In genomic region chr5:5032847-5033246, GRCm38 (mm10) we compare ENCODE assay signal across 22 mouse cellular contexts.
DNase-seq lines count a peak whose midpoint lies in the region; ATAC-seq and TF ChIP-seq lines count a peak whose summit lies in the region.
"Had no signal": no experiment of that assay in that cellular context is flagged by ENCODE, and none has a peak within 500 bp of the region (broad histone marks: within the 10 kb centered on the region; RNA-seq: fewer than 3 reads in every experiment).

No protein-coding gene starts in this region.

- no peak overlapping the region for H3K9ac ChIP-seq in forebrain, embryonic 16.5 days (replicated peaks; ENCODE audit: low read depth, low read length)
- no peak overlapping the region for H3K9ac ChIP-seq in forebrain, embryonic 14.5 days (ENCODE audit: low read length)
- H3K9ac ChIP-seq in hindbrain, embryonic 12.5 days = no peak overlapping the region
- no peak overlapping the region for H3K9ac ChIP-seq in midbrain, embryonic 12.5 days (replicated peaks)
- H3K9ac ChIP-seq in neural tube, embryonic 13.5 days = no peak overlapping the region
- H3K9ac ChIP-seq: embryonic facial prominence, embryonic 12.5 days; intestine, embryonic 15.5 days; limb, embryonic 12.5 days; liver, embryonic 12.5 days; lung, embryonic 14.5 days had no signal

- H3K27me3 ChIP-seq in forebrain, embryonic 16.5 days (replicated peaks; ENCODE audit: control insufficient read depth, insufficient read depth, low read length) = no peaks in the 10 kb centered on the region
- H3K27me3 ChIP-seq in forebrain, embryonic 14.5 days (replicated peaks; ENCODE audit: control insufficient read depth, insufficient read depth, low read length) = no peaks in the 10 kb centered on the region
- H3K27me3 ChIP-seq in hindbrain, embryonic 12.5 days = no peaks in the 10 kb centered on the region
- H3K27me3 ChIP-seq in midbrain, embryonic 12.5 days = no peaks in the 10 kb centered on the region
- no peaks in the 10 kb centered on the region for H3K27me3 ChIP-seq in neural tube, embryonic 13.5 days
- H3K27me3 ChIP-seq in embryonic facial prominence, embryonic 10.5 days (replicated peaks; ENCODE audit: low read depth, poor library complexity, severe bottlenecking) = no peaks in the 10 kb centered on the region
- H3K27me3 ChIP-seq: embryonic facial prominence, embryonic 12.5 days; intestine, embryonic 15.5 days; limb, embryonic 12.5 days; liver, embryonic 12.5 days had no signal

- 0 out of 2 replicates have a peak, but pooled peaks have one; percentile 29 for ATAC-seq in forebrain, embryonic 16.5 days
- no peak for ATAC-seq in forebrain, embryonic 14.5 days
- peak; percentile 79 for ATAC-seq in hindbrain, embryonic 12.5 days (ENCODE audit: low FRiP score)
- peak; percentile 54; the same call in 1 of the 2 replicates for ATAC-seq in midbrain, embryonic 12.5 days (ENCODE audit: low FRiP score, low read depth)
- peak; percentile 68 for ATAC-seq in neural tube, embryonic 13.5 days (ENCODE audit: low read depth)
- ATAC-seq: intestine, embryonic 15.5 days; liver, embryonic 12.5 days had no signal

- no peak for TF ChIP-seq CTCF in layer of hippocampus, adult 2 months (conservative IDR thresholded peaks at IDR 0.05)

- no peaks in the 10 kb centered on the region for H3K9me3 ChIP-seq in forebrain, embryonic 16.5 days (ENCODE audit: control insufficient read depth, low read length)
- H3K9me3 ChIP-seq in forebrain, embryonic 14.5 days (replicated peaks; ENCODE audit: control insufficient read depth, low read length) = no peaks in the 10 kb centered on the region
- no peaks in the 10 kb centered on the region for H3K9me3 ChIP-seq in hindbrain, embryonic 12.5 days (replicated peaks)
- no peaks in the 10 kb centered on the region for H3K9me3 ChIP-seq in midbrain, embryonic 12.5 days
- H3K9me3 ChIP-seq in neural tube, embryonic 13.5 days = no peaks in the 10 kb centered on the region
- no peaks in the 10 kb centered on the region for H3K9me3 ChIP-seq in embryonic facial prominence, embryonic 10.5 days
- H3K9me3 ChIP-seq: embryonic facial prominence, embryonic 12.5 days; intestine, embryonic 15.5 days; limb, embryonic 12.5 days; liver, embryonic 12.5 days had no signal

- H3K4me1 ChIP-seq in forebrain, embryonic 16.5 days (replicated peaks; ENCODE audit: control insufficient read depth, insufficient read depth, low read length) = peaks cover 14% of the 10 kb centered on the region
- peaks cover 10% of the 10 kb centered on the region; the same call in 1 of the 2 replicates for H3K4me1 ChIP-seq in forebrain, embryonic 14.5 days (ENCODE audit: control insufficient read depth, insufficient read depth, low read length)
- peaks cover 6% of the 10 kb centered on the region for H3K4me1 ChIP-seq in hindbrain, embryonic 12.5 days
- H3K4me1 ChIP-seq in midbrain, embryonic 12.5 days = 0 out of 2 replicates have a peak, but pooled peaks cover 5% of the 10 kb centered on the region
- H3K4me1 ChIP-seq in neural tube, embryonic 13.5 days (replicated peaks) = peaks cover 24% of the 10 kb centered on the region
- no peaks in the 10 kb centered on the region for H3K4me1 ChIP-seq in embryonic facial prominence, embryonic 10.5 days
- H3K4me1 ChIP-seq: embryonic facial prominence, embryonic 12.5 days; intestine, embryonic 15.5 days; limb, embryonic 12.5 days; liver, embryonic 12.5 days had no signal

- no peaks in the 10 kb centered on the region for H3K36me3 ChIP-seq in forebrain, embryonic 16.5 days (ENCODE audit: control insufficient read depth, insufficient read depth)
- 0 out of 2 replicates have a peak, but pooled peaks cover 2% of the 10 kb centered on the region for H3K36me3 ChIP-seq in forebrain, embryonic 14.5 days (ENCODE audit: control insufficient read depth, insufficient read depth, low read length)
- no peaks in the 10 kb centered on the region for H3K36me3 ChIP-seq in hindbrain, embryonic 12.5 days
- no peaks in the 10 kb centered on the region for H3K36me3 ChIP-seq in midbrain, embryonic 12.5 days
- H3K36me3 ChIP-seq in neural tube, embryonic 13.5 days = no peaks in the 10 kb centered on the region
- no peaks in the 10 kb centered on the region for H3K36me3 ChIP-seq in embryonic facial prominence, embryonic 10.5 days (replicated peaks)
- H3K36me3 ChIP-seq: embryonic facial prominence, embryonic 12.5 days; intestine, embryonic 15.5 days; limb, embryonic 12.5 days; liver, embryonic 12.5 days had no signal

- H3K27ac ChIP-seq in forebrain, embryonic 16.5 days (ENCODE audit: low read length) = no peak overlapping the region
- H3K27ac ChIP-seq in forebrain, embryonic 14.5 days (ENCODE audit: low read depth, low read length) = no peak overlapping the region
- peak overlapping the region; percentile 68 for H3K27ac ChIP-seq in hindbrain, embryonic 12.5 days
- H3K27ac ChIP-seq in midbrain, embryonic 12.5 days (replicated peaks) = peak overlapping the region; percentile 46; the same call in 1 of the 2 replicates
- peak overlapping the region; percentile 70 for H3K27ac ChIP-seq in neural tube, embryonic 13.5 days (replicated peaks)
- H3K27ac ChIP-seq in layer of hippocampus, adult 2 months = no peak overlapping the region
- no peak overlapping the region for H3K27ac ChIP-seq in embryonic facial prominence, embryonic 10.5 days (replicated peaks)
- H3K27ac ChIP-seq: embryonic facial prominence, embryonic 12.5 days; intestine, embryonic 15.5 days; limb, embryonic 12.5 days; liver, embryonic 12.5 days had no signal

- no peak for DNase-seq in forebrain, embryonic 14.5 days (ENCODE audit: low spot score)
- DNase-seq in layer of hippocampus, adult 2 months (ENCODE audit: low spot score in 2 of 2) = no peak
- no peak for DNase-seq in spleen, postnatal 14 days (ENCODE audit: low spot score in 2 of 2)
- no peak for DNase-seq in embryonic facial prominence, embryonic 10.5 days (ENCODE audit: low spot score)
- DNase-seq: cerebellum, adult 18-20 months; gastrocnemius, postnatal 10 days; heart, adult 18-20 months; heart, postnatal 36 days; kidney, postnatal 36 days; layer of hippocampus, adult 9-11 months; lung, embryonic 14.5 days; lung, postnatal 4 days; right cerebral cortex, postnatal 4 days had no signal

- no peak overlapping the region for H3K4me3 ChIP-seq in forebrain, embryonic 16.5 days (replicated peaks; ENCODE audit: low read length)
- H3K4me3 ChIP-seq in forebrain, embryonic 14.5 days (ENCODE audit: low read depth, low read length) = no peak overlapping the region
- H3K4me3 ChIP-seq in hindbrain, embryonic 12.5 days = no peak overlapping the region
- H3K4me3 ChIP-seq in midbrain, embryonic 12.5 days = no peak overlapping the region
- H3K4me3 ChIP-seq in neural tube, embryonic 13.5 days = no peak overlapping the region
- no peak overlapping the region for H3K4me3 ChIP-seq in layer of hippocampus, adult 2 months
- no peak overlapping the region for H3K4me3 ChIP-seq in embryonic facial prominence, embryonic 10.5 days
- H3K4me3 ChIP-seq: embryonic facial prominence, embryonic 12.5 days; erythroblast, embryonic 14.5 days; intestine, embryonic 15.5 days; limb, embryonic 12.5 days; liver, embryonic 12.5 days had no signal

- H3K4me2 ChIP-seq in forebrain, embryonic 16.5 days (ENCODE audit: low read length) = no peak overlapping the region
- no peak overlapping the region for H3K4me2 ChIP-seq in forebrain, embryonic 14.5 days (ENCODE audit: low read length)
- no peak overlapping the region for H3K4me2 ChIP-seq in hindbrain, embryonic 12.5 days (replicated peaks)
- H3K4me2 ChIP-seq in midbrain, embryonic 12.5 days (replicated peaks) = no peak overlapping the region
- H3K4me2 ChIP-seq in neural tube, embryonic 13.5 days = no peak overlapping the region
- H3K4me2 ChIP-seq: embryonic facial prominence, embryonic 12.5 days; intestine, embryonic 15.5 days; limb, embryonic 12.5 days; liver, embryonic 12.5 days; lung, embryonic 14.5 days had no signal

- 58% methylated on average over 6 of the region's 6 CpGs for WGBS in forebrain, embryonic 16.5 days
- 70% methylated on average over 6 of the region's 6 CpGs for WGBS in forebrain, embryonic 14.5 days
- WGBS in hindbrain, embryonic 12.5 days = 58% methylated on average over 6 of the region's 6 CpGs
- 64% methylated on average over 6 of the region's 6 CpGs for WGBS in midbrain, embryonic 12.5 days
- WGBS in neural tube, embryonic 13.5 days = 35% methylated on average over 6 of the region's 6 CpGs
- 83% methylated on average over 6 of the region's 6 CpGs for whole genome bisulfite sequencing in embryonic facial prominence, embryonic 10.5 days

Comparison
In these comparisons a context has a peak if more than half of its experiments do, and no peak if none do; other contexts are left out.
1. H3K27ac ChIP-seq: peak in hindbrain, embryonic 12.5 days (single experiment), midbrain, embryonic 12.5 days (single experiment) and neural tube, embryonic 13.5 days (single experiment); none in forebrain, embryonic 16.5 days (single experiment), forebrain, embryonic 14.5 days (single experiment), layer of hippocampus, adult 2 months (single experiment) and embryonic facial prominence, embryonic 10.5 days (single experiment).